Mouse (Mus musculus): Measurements from ENCODE around the gene Fnd3c2. TPM values are rescaled to one million over a fixed set of nuclear protein-coding genes. Genes with fewer than 3 reads are reported as not detected.

The Fnd3c2 gene
- 0.08 TPM in 1 of 2 replicates, not detected in the other for polyA plus RNA-seq (2015; fragmentation: Nextera tagmentation; extraction: Ambion mirVana)

GRCm38 (mm10) chrX:106255276-106255675 is at the start of gene Fnd3c2:
Fnd3c2 (minus strand) TSS chrX:106255376.

GRCm38 (mm10) chrX:106221058-106221457 is 34.1 kb downstream of the Fnd3c2 start, which contains the start of gene Taf9b:
Taf9b (minus strand) TSS chrX:106221158.

GRCm38 (mm10) chrX:106186713-106187649 is 68.2 kb downstream of the Fnd3c2 start, which contains the start of gene Pgk1:
Pgk1 (plus strand) TSS chrX:106187100.

Other genes with a start within 250 kb of the Fnd3c2 start
- 23.7 and 30.6 TPM in 2 replicates for gene Magt1, start 243.5 kb downstream of the Fnd3c2 start, polyA plus RNA-seq (2015; fragmentation: Nextera tagmentation; extraction: Ambion mirVana)
- gene Cox7b, start 239.7 kb downstream of the Fnd3c2 start, polyA plus RNA-seq (2015; fragmentation: Nextera tagmentation; extraction: Ambion mirVana): 590 and 1,189 TPM in 2 replicates
- 19.1 and 21.0 TPM in 2 replicates for gene Atp7a, start 228.1 kb downstream of the Fnd3c2 start, polyA plus RNA-seq (2015; fragmentation: Nextera tagmentation; extraction: Ambion mirVana)
- gene Tlr13, start 112.2 kb downstream of the Fnd3c2 start, polyA plus RNA-seq (2015; fragmentation: Nextera tagmentation; extraction: Ambion mirVana): 1.4 and 2.0 TPM in 2 replicates
- 130 and 194 TPM in 2 replicates for gene Pgk1, start 68.3 kb downstream of the Fnd3c2 start, polyA plus RNA-seq (2015; fragmentation: Nextera tagmentation; extraction: Ambion mirVana)
- gene Taf9b, start 34.2 kb downstream of the Fnd3c2 start, polyA plus RNA-seq (2015; fragmentation: Nextera tagmentation; extraction: Ambion mirVana): 15.0 and 25.4 TPM in 2 replicates
- 0.13 and 0.23 TPM in 2 replicates for gene Fndc3c1, start 230.0 kb upstream of the Fnd3c2 start, polyA plus RNA-seq (2015; fragmentation: Nextera tagmentation; extraction: Ambion mirVana)